Mouse (Mus musculus) liver, adult (tissue): Measurements from ENCODE around the gene 4833423E24Rik.

ENCODE experiments used
- GATA4 ChIP-seq: IDR thresholded peaks from 2 replicates; pipeline ENCODE4 v1.6.1; 2014; ENCODE audit warnings: mild to moderate bottlenecking, low read length; ENCODE audit not compliant: insufficient replicate concordance

The 4833423E24Rik gene

DNA sequence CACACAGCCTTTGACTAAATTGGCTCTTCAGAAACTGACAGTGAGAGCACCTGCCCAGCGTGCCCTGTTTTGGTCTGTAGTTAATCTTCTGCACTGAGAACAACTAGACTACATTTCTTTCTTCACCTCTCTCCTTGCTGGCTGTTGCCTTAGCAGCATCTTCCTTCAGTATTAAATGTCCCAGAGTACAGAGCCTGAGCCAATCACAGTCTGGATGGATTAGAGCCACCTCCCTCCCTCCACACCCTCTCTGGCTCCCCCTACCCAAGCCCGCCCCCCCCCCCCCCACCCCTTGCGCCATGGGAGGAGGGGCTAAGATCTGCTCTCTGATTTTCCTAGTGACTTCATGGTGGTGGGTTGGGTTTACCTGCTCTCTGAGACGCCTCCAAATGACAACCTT, at the start of gene 4833423E24Rik:
Gene 4833423E24Rik (minus strand): TSS at position 146 of the 400 bp plus-strand sequence.
- TF ChIP-seq GATA4, result no peak

DNA sequence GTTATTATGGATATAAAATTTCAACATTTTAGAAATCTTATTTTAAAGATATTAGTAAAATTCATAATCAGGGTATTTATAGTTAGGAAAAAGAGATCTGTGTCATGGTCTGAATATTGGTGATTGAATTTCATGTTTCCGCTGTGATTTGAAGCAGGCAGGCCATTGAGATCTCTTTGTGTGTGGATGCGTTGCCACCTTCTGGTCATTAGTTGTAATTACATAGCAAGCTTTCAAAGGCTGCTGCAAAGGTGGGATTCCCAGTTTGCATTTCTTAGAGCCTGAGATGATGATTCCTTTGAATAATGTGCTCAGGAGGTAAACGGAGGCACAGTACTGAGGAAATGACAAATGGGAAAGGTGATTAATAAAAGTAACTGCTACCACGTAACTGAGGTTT, 42.4 kb upstream of the 4833423E24Rik start:
- no peak for TF ChIP-seq GATA4

DNA sequence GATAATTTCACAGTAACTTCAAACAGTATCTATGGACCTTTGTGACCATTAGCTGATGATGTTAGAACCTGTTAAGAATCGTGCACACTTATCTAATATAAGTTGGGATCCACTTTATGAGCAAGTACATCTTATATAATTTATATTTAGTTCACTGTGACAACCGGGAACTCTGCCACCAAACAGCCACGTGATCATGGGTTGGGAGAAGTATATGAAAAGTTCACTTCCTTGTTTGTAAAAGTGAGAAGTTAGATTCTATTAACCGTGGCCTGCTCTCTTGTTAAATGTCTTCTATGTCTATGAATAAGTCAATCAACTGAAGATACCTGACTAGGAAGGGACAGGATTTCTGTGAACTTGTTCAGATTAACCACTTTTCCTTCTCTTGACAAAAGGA, 41.4 kb upstream of the 4833423E24Rik start:
- TF ChIP-seq GATA4, result no peak

DNA sequence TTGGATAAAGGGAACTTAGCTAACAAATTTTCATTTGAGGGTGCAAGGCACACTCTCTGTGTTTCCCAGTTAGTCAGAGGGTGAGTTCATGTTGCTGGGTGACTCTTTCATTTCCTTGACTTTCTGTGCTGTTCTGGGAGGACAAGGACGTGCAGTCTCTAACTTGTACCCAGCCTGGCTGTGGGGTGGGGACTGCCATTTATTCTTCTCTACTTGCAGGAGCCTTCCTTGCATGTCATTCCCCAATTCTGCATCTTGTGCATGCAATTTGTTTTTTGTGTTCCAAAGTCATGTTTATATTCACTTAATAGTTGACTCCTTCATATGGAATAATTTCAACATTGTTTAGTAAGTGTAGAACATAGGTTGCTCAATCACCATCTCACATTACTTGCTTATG, 36.0 kb upstream of the 4833423E24Rik start:
- no peak for TF ChIP-seq GATA4

DNA sequence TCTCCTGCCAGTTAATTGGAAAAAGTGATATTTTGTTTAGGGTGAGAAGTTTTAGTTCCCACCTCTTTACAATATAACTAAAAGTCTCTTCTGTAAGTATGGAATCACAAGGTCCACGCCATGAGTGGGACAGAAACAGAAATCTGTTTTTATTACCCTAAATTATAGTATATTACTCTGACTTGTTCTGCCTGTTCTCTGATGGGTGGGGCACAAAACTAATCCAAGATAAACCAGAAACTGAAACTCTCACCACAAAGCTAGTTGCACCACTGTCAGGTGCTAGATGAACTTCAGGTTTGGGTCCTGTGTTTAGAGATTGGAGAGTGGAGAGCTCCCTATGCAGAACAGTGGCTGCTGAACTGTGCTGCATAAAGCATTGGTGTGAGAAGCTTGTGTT, 15.1 kb upstream of the 4833423E24Rik start:
- no peak for TF ChIP-seq GATA4

DNA sequence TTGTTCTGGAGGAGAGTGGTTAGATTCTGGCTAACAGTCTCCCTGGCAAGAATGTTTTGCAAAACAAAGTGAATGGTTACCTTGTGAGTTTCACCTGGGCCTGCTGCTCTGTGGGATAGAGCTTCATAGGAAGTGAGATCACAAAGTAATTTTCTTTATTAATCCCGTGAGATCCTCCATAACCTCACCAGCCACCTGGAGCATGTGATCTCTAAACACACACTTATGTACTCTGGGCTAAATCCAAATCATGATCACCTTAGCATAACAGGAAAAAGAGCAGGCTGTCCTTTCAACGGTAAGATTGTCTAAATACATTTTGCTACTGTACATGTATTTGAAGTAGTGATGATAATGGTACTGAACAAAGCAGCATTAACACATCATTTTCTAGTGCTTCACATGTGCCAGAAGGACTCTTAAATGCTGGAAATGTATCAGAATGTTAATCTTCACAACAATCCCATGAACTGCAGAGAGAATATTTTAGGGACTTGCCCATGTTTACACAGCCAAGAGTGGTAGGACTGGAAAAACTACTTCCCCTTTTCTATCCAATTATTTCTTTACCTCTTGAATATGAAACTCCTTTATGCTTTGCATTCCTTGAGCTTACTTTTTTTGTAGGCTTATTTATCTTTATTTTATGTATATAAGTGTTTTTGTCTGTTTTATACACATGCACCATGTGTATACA, 13.4 kb upstream of the 4833423E24Rik start:
- TF ChIP-seq GATA4, result no peak

DNA sequence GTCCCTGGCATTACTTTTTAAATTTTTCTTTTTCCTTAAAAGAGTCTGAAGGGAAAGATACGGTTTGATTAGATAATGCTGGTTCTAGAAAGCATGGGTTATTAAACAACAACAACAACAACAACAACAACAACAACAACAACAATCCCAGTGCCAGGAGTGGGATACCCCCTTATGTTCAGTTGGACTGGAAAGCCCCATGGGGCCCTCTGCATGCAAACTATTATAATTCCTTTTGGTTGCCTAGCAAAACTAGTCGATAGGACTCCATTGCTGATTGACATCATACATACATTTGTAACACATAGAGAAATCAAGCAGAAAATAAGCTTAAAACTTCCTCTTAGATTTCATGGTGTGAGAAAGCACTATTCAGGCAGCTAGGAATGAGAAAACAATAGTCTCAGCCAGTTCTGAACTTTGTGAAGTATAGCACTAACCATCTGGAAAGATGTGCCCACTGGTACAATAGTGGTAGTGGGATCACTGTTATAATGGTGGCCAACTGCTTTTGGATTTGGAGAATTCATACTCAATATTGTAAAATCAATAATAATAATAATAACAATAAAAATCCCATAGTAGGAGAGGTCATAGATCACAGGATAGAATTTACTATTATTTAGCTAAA, 4.2 kb upstream of the 4833423E24Rik start:
- TF ChIP-seq GATA4, result no peak

DNA sequence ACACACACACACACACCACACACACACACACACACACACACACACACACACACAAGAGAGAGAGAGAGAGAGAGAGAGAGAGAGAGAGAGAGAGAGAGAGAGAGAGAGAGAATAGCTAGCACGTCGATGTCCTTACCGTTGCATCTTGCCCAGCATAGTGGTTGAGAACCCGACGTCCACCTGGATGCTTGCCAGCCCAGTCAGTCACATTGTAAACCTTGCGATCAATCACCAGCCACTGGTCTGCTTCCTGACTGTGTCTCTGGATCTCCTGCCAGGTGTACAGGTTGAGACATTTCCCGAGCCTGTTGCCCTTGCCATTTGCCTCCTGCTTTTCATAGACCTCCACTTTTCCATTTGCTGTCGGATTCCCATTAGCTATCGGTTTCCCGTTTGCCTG, 532 bp downstream of the 4833423E24Rik start:
- no peak for TF ChIP-seq GATA4

DNA sequence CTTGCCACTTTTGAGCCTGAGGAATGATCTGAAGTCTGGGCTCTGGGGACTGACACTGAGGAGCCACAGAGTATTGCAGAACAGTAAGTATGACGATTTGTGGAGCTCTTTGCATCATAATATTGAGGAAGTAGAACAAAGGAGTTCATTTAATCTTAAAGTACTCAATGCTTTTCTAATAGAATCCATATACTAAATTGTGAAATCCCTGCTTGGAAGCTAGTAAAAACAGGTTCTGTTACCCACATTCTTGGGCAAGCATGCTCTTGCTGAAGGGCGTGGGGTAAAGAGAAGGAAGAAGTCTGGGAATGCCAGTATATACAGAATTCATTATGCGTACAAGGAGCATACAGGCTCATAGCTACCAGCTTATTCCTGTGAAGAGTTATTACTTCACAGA, 8.4 kb downstream of the 4833423E24Rik start:
- no peak for TF ChIP-seq GATA4

DNA sequence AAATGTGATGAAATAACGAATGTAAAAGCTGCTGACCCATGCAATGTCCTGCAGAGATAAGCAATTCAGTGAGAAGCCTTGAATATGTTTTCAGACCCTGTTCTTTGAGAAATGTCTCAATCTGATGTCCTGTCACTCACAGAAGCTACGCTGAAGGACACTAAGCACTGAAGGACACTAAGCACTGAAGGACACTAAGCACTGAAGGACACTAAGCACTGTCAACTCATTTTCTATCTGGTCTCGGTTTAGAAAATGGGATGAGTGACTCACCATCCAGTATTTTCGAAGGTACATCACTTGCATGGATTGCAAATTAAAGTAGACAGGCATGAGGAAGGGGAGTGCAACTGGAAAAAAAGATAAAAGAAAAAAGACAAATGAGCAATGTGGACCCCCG, 28.4 kb downstream of the 4833423E24Rik start:
- no peak for TF ChIP-seq GATA4

DNA sequence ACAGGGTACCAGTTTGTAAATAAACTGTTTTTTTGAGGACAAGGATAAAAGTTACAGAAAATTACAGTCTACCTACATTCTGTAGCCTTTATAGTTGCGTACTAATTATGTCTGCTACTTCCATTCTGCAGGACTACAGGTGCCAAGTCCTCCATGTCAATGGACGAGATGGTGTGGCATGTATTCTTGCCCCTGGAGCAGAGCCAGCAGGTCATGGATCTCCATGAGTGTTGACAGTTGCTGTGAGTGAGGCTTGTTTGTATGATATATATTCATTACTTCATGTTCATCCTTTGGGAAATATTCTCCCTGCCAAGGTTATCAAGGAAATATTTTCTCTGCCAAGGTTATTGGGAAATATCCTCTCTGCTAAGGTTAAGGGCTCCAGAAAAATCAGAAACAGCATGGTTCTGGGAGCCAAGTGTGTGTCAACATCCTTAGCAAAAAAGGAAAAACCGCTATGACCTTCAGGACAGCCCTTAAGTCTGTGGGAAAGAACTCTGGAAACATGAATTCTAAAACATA, 52.0 kb downstream of the 4833423E24Rik start:
- no peak for TF ChIP-seq GATA4

DNA sequence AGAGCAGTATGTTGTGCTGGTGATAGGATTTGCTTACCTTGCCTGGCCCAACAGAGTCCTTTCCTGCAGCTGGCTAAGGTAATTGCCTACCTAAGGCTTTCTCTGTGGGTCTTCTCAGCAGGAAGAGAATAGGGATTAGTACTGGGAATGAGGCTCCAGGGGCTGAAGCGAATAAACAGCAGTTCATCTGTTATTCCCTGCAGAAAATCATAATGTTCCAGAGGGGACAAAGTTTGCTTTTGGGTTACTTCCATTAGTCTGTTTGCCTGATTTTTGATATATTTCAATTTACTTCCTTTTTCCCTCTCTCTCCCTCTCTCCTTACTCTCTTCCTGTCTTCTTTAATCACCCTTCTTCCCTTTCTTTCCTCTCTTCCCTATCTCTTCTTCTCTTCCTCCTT, 75.3 kb downstream of the 4833423E24Rik start, which contains the start of gene Olfr995:
Gene Olfr995 (minus strand): TSS at position 101 of the 400 bp plus-strand sequence.
- no peak for TF ChIP-seq GATA4

DNA sequence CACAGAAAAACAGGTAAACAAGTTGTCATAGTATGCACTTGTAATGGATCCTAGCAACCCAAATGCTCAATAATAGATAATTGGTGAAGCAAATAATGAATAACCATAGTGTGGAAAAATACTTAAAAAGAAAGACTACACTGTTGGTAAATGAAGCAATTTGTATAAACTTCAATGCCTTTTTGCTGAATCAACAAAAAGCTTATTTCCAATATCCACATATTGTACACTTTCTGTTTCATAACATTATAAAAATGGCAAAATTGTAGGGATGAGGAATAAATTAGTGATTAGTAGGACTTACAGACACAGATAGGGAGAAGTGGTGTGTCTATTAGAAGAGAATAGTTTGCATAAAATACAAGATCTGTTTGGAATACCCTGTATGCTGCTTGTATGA, 76.3 kb downstream of the 4833423E24Rik start:
- TF ChIP-seq GATA4, result no peak

DNA sequence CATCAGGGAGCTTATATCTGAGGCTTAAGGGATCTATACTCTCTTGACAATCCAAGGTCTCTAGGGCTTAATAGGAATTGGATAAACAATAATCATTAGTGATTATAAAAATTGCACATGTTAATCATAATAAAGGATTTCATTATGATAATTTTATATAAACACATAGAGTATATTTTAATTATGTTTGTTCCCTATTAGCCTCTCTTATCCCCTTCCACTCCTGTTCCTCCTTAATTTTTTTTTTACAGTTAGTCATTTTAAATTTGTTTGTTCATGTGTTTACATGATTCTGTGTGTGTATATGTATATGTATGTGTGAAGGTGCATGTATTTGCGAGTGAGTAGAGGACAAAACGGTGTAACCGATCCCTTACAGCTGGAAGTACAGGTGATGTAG, 82.5 kb downstream of the 4833423E24Rik start, which contains the start of gene Olfr994:
Gene Olfr994 (minus strand): TSS at position 101 of the 400 bp plus-strand sequence.
- TF ChIP-seq GATA4, result no peak
